Mouse (Mus musculus): ENCODE data around the gene Ramp2. TPM values are rescaled to one million over a fixed set of nuclear protein-coding genes. Genes with fewer than 3 reads are reported as not detected.

The Ramp2 gene
- total RNA-seq (2021) = 10 to 100 TPM; 40.4 to 44.7 TPM
- long read RNA-seq, experiment 1, transcript Ramp2-204 (4 exons, 1,178 nt) = major isoform, 25 of 35 reads
- long read RNA-seq, experiment 1, partial matches to known transcripts = 0 of 35 reads
- long read RNA-seq, experiment 1, other reads (novel, unspliced or antisense) = 9 of 35 reads
- long read RNA-seq, experiment 2, transcript Ramp2-204 (4 exons, 1,178 nt) = major isoform, 21 of 30 reads
- long read RNA-seq, experiment 2, partial matches to known transcripts = 2 of 30 reads
- long read RNA-seq, experiment 2, other reads (novel, unspliced or antisense) = 4 of 30 reads

GRCm38 (mm10) chr11:101245855-101246701 lies at the start of gene Ramp2:
Ramp2 (plus strand) TSS chr11:101246028.
- no peak for DNase-seq (ENCODE audit: low spot score in 2 of 2)
- intact Hi-C loops (cut with DNase I) = no loop called here

GRCm38 (mm10) chr11:101196175-101196574 lies 49.7 kb upstream of the Ramp2 start:
- intact Hi-C loops (cut with DNase I) = no loop called here
- DNase-seq (ENCODE audit: low spot score in 2 of 2) = no peak

GRCm38 (mm10) chr11:101199555-101199954 lies 46.3 kb upstream of the Ramp2 start:
- intact Hi-C loops (cut with DNase I) = no loop called here
- DNase-seq (ENCODE audit: low spot score in 2 of 2) = no peak

- intact Hi-C loops (cut with DNase I) = no loop called here
- DNase-seq (ENCODE audit: low spot score in 2 of 2) = peak; percentile 67 to 78
Observed at GRCm38 (mm10) chr11:101200986-101201385, 44.8 kb upstream of the Ramp2 start.

- peak; percentile 65 to 85 for DNase-seq (ENCODE audit: low spot score in 2 of 2)
- intact Hi-C loops (cut with DNase I) = loop anchor here (1.0 to 2.0 kb wide), 2 partner anchors 36 to 91 kb away; partner anchors contain the start of gene Becn1
Observed at GRCm38 (mm10) chr11:101211970-101212369, 33.9 kb upstream of the Ramp2 start.

GRCm38 (mm10) chr11:101216936-101217335 lies 28.9 kb upstream of the Ramp2 start:
- DNase-seq (ENCODE audit: low spot score in 2 of 2) = no peak
- intact Hi-C loops (cut with DNase I) = no loop called here

- no peak for DNase-seq (ENCODE audit: low spot score in 2 of 2)
- intact Hi-C loops (cut with DNase I) = no loop called here
Observed at GRCm38 (mm10) chr11:101218436-101219055, 27.3 kb upstream of the Ramp2 start.

- DNase-seq (ENCODE audit: low spot score in 2 of 2) = no peak
- intact Hi-C loops (cut with DNase I) = loop anchor here (10.0 kb wide), 1 partner anchor 174 kb away; no protein-coding TSS in a partner anchor
Observed at GRCm38 (mm10) chr11:101220853-101221252, 25.0 kb upstream of the Ramp2 start.

- DNase-seq (ENCODE audit: low spot score in 2 of 2) = no peak
- intact Hi-C loops (cut with DNase I) = loop anchor here (10.0 kb wide), 1 partner anchor 173 kb away; no protein-coding TSS in a partner anchor
Observed at GRCm38 (mm10) chr11:101221306-101221986, 24.4 kb upstream of the Ramp2 start.

- intact Hi-C loops (cut with DNase I) = loop anchor here (10.0 kb wide), 1 partner anchor 170 kb away; no protein-coding TSS in a partner anchor
Observed at GRCm38 (mm10) chr11:101224337-101224736, 21.5 kb upstream of the Ramp2 start.

GRCm38 (mm10) chr11:101225331-101226064 lies 20.3 kb upstream of the Ramp2 start:
- no peak for DNase-seq (ENCODE audit: low spot score in 2 of 2)
- intact Hi-C loops (cut with DNase I) = loop anchor here (10.0 kb wide), 1 partner anchor 169 kb away; no protein-coding TSS in a partner anchor

More at GRCm38 (mm10) chr11:101224337-101224736, 21.5 kb upstream of the Ramp2 start:
- DNase-seq (ENCODE audit: low spot score in 2 of 2) = no peak

GRCm38 (mm10) chr11:101226065-101226701 lies 19.6 kb upstream of the Ramp2 start, which contains the start of gene Ezh1:
Ezh1 (minus strand) TSS chr11:101226463.
- DNase-seq (ENCODE audit: low spot score in 2 of 2) = peak; percentile 72 to 88
- intact Hi-C loops (cut with DNase I) = loop anchor here (10.0 kb wide), 1 partner anchor 169 kb away; no protein-coding TSS in a partner anchor

- peak in 1 of 2 experiments; percentile 11 for DNase-seq (ENCODE audit: low spot score in 2 of 2)
- intact Hi-C loops (cut with DNase I) = loop anchor here (10.0 kb wide), 1 partner anchor 165 kb away; no protein-coding TSS in a partner anchor
Observed at GRCm38 (mm10) chr11:101229361-101229900, 16.4 kb upstream of the Ramp2 start.

- intact Hi-C loops (cut with DNase I) = no loop called here
- DNase-seq (ENCODE audit: low spot score in 2 of 2) = no peak
Observed at GRCm38 (mm10) chr11:101230061-101230511, 15.7 kb upstream of the Ramp2 start.

- intact Hi-C loops (cut with DNase I) = no loop called here
- DNase-seq (ENCODE audit: low spot score in 2 of 2) = no peak
Observed at GRCm38 (mm10) chr11:101230526-101230925, 15.3 kb upstream of the Ramp2 start.

GRCm38 (mm10) chr11:101230991-101231871 lies 14.6 kb upstream of the Ramp2 start:
- intact Hi-C loops (cut with DNase I) = no loop called here
- DNase-seq (ENCODE audit: low spot score in 2 of 2) = peak in 1 of 2 experiments; percentile 34

All from left cerebral cortex, postnatal 14 days (tissue).